Mouse (Mus musculus): ENCODE measurements at regions not wholly inside any gene's neighbourhood (a gene's known extent, or its start where the extent isn't known, plus 50 kb on each side); places are given as distances from the start of the nearest gene placed in this dataset.

DNA sequence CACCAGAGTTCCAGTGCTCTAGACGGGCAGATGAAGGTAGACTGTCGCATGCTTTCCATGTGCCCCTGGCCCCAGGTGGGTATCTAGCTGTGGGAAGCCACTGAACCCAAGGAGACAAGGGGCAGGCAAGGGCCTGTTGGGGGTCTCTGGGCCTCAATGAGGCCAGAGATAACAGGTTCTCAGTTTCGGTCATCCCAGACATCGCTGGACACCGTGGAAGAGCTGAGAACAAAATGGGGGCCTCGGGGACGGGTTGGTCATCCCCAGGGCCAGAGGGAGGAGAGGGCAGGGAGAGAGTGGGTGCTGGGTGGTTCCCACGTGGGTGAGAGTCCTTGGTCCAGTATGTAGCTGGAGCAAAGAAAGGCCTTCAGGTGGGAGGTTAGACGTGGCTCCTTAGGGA, 307.2 kb downstream of the Zfp804a start:
- no peak for DNase-seq (ENCODE audit: low read depth, low spot score)

DNA sequence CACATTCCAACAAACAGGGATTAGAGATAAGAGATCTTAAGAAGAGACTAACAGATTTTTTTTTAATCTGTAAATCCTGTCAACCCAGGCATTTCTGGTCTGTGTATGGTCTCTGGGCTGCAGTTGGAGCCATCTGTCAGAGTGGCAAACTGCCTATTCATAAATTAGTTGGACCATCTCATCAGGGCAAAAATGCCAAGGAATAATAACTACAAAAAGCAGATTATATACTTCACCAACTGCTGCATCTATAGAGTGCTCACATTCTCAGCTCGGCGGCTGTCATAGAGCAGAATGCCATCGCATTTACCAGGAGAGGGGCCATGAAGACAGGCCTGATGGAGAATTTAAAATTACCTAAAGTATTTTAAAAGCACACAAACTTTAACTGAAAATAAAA, 320.1 kb downstream of the Zfp804a start:
- peak; percentile 2 for DNase-seq (ENCODE audit: low read depth, low spot score)

DNA sequence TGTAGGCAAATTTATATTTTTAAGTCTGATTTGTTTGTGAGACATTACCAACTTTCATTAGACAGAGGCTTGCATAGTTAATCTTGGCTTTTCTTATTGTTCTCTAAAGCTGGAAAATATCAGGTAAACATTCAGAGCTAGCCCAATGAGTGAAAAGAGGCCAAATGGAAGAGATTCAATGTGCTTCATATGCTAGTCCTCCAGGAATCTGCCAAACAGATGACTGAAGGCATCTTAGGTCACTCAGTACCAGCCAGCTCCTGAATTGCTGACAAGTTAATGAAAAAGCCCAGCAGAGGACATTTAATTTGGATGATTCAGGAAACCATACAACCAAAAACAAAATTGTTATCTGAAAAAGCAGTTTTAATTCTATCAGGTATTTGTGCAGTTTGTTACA, 325.5 kb downstream of the Zfp804a start:
- no peak for DNase-seq (ENCODE audit: low read depth, low spot score)

DNA sequence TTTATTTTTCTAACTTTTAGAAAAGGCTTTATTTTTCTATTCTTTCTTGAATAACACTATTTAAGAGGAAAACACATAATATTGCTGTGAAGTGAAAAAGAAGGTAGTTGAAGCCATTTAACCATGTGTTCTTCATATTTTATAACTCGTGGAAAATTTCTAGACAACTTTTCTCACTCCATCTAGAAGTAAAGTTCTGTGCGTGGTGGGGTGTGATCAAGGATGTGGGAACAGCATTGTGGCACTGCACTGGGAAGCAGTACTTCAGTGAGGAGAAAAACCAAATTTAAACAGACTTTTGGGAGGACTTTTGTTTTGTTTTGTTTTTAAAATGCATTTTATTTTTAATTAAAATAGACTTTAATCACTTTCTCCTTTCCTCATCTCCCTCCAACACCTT, 332.1 kb downstream of the Zfp804a start:
- no peak for DNase-seq (ENCODE audit: low read depth, low spot score)

DNA sequence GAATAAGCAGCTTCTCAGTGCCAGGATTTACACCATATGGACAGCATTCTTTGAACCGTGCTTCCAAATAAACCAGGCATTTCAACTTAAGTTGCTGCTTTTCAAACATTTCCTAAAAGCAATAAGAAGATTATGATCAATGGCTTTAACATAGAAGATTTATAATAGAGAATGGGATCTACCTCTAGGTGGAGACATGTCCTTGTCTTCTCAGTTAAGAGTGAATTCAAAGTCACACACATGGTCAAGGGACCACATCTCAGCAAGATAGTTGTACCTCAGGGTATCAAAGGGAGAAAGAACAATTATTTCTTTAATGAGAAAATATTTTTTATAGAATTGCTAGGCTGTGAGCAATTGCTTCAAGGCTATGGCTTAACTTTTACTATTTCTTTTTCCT, 334.7 kb downstream of the Zfp804a start:
- DNase-seq (ENCODE audit: low read depth, low spot score): no peak

DNA sequence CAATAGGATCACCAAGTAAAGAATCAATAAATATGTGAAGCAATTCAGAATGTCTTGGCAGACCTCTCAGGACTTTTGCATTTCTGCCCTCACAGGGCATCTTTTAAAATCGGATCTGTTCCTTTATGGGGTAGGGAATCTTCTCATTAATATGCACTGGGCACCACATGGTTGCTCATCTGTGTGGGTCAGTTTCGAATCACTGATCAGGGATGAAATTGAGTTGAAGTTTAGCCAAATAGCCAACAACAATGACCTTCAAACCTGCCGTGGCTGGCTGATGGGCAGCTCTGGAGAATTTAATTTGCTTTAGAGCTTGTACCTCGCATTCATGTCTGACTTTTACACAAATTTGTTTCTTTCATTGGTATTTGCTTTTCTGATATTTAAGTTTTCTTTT, 342.4 kb downstream of the Zfp804a start:
- DNase-seq (ENCODE audit: low read depth, low spot score): no peak

DNA sequence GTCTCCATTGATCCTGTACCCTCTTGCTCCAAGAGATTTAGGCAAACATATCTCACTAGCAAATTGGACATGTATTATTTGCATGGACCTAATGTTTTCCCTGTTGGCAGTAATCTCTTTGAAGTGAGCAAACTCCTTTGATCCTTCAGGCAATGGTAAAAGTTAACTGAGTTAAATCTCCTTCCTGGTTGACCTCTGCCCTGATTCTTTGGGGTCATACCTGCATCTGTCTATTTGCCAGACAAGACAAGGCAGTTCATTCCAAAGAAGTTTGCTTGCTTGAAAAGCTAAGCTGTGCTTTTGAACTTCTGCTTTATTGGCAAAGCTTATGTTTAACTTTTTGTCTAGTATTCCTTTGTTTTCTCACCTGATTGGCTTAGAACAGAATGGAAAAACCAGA, 392.7 kb downstream of the Zfp804a start:
- DNase-seq (ENCODE audit: low read depth, low spot score): no peak

DNA sequence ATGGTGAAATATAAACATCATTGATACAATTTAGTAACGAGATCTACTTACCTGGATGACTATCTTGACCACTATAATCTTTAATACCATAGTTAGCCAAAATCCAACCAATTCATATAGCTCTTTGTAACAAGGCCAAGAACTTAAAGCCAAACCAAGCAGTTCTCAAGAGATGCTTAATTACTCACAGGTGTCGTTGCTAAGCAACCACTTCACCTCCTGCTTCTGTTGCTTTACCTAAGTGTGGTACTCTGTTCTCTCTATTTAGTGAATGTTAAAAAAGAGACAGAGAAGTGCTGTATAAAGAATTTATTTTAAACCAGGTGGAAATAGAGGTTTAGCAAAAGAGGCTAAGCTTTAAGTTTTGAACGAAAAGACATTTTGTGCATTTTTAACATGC, 402.7 kb downstream of the Zfp804a start:
- no peak for DNase-seq (ENCODE audit: low read depth, low spot score)
